Mouse (Mus musculus) c-Kit-positive CD71-negative TER-119-negative erythroid progenitor cells, embryonic 14.5 days (primary cell): ENCODE data around the gene Eras.
"Not testable (repeated sequence)": the region's sequence is repeated elsewhere in the genome, so short reads cannot be mapped to it uniquely, and the experiment has no call there.

ENCODE experiments used
- DNase-seq: peaks from one replicate; pipeline ENCODE4 v3.0.0-alpha.2; 2013; ENCODE audit warnings: low read depth

Eras gene

DNA sequence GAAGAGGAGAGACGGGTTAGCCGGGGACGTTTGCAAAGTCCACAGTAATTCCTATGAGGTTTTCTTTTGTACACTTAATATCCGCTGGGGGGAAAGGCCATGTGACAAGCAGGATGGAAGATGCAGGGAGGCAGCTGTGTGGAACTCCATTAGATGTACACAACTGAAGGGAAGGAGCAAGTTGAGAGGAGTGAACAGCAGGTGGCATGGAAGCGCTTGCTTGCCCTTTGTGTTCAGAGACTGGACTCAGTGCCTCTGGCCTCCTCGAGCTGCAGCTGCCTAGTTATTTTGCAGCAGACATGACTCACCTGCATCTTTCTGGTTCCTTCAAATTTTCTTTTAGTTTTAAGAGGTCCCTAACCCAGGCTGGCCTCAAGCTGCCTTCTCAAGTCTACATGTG is 17.9 kb downstream of the Eras start:
- no peak for DNase-seq

DNA sequence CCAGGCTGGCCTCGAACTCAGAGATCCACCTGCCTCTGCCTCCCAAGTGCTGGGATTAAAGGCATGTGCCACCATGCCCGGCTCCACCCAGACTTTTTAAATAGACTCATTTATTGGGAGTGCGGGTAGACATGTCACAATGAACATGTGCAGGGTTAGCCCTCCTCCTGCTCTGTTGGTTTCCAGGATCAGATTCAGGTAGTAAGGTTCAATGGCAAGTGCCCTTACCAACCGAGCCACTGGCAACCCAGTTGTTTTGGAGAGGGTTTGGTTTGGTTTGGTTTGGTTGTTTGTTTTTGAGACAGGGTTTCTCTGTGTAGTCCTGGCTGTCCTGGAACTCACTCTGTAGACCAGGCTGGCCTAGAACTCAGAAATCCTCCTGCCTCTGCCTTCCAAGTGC is 19.2 kb downstream of the Eras start, which contains the start of gene Gm10490:
TSS of gene Gm10490 (plus strand) at position 301 of the 400 bp plus-strand sequence.
- DNase-seq: not testable (repeated sequence)

DNA sequence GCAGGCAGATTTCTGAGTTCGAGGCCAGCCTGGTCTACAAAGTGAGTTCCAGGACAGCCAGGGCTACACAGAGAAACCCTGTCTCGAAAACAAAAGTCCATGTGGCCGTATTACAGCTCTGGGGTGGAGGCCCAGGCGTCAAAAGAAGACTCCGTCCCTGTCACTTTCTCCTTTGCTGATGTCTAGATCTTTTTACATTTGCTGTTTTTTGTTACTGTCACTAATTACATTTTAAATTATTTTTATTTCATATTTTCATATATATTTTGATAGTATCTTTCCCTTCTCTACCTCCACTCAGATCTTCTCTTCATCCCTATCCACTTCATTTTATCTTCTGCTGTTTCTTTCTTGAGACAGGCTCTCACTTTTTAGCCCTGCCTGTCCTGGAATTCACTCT is 20.7 kb downstream of the Eras start, which contains the start of gene Gm10491:
TSS of gene Gm10491 (minus strand) at position 101 of the 400 bp plus-strand sequence.
- DNase-seq: no peak

DNA sequence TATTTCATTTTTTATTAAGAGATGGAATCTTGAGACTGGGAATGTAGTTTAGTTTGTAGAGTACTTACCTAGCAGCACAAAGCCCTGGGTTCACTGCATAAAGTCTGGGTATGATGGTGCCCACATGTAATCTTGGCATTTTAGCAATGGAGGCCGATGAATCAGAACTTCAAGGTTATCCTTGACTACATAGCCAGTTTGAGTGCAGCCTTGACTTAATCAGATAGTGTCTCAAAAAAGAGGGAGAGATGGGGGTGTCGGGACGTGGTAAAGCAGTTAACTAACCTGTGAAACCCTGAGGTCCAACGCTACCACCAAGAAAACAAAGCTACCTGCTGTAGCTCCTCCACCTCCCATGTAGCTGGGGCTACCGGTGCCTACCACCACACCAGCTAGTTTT is 24.0 kb downstream of the Eras start:
- DNase-seq: no peak

DNA sequence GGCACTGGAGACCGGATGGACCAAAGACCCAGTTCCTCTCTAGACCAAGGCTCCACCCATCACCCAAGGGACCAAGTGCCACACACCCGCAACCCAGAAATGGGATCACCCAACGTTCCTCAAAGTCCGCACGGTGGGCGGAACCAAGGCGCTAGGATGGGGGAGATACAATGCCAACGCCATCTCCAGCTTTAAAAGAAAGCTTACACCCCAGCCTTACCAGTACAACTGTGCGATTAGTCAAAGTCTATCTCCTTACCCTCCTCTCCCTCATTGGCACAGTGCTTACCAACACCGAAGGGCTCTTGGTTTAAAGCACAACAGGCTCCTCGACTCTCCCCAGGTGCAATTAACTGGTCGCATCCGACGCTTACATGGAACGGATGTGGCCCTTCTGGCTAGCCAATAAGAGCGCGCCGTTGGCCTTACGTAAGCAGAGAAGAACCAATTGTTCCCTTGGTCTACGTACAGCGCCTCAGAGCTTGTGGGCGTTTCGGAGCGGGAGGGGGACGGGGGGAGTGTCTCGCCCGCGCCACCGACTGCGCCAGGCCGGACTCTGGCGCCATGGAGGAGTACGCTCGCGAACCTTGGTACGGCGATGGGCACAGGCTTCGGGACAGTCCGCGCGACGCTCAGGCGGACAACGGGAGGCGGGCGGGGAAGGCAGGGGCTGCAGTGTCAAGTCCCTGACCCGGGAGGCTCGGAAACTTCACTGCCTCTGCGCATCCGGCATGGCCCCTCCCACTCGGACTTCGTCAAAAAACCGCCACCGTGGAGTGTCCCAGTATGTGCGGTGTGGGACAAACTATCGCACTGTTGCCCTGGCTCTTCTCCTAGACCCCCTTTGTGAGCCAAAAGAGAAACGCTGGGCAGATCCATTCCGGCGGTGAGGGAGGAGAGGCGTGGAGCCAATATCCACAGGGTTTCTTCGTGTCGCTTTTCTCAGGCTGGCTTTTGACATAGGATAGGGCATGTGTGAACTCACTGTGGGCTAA is 29.2 kb downstream of the Eras start, which contains the start of the genes Pqbp1 and Timm17b:
TSS of gene Pqbp1 (minus strand) at position 390 of the 995 bp plus-strand sequence.
TSS of gene Timm17b (plus strand) at position 478 of the 995 bp plus-strand sequence.
- peak; percentile 78 for DNase-seq

DNA sequence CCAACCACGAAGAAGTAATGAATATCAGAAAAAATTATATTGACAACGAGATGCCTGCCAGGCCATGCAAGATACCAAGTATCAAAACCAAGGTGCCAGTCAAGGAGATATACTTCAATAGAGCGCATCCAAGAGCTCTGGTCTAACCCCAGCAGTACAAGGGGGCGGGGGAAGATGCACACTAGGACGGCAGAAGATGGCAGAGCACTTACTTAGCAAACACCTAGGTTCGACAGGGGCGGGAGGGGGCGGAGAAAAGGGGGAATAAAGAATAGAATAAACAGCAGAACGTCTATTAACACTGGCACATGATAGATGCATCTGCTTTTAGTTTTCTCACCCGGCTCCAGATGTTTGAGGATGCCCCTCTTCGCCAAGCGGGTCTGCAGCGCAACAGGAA is 30.2 kb downstream of the Eras start:
- DNase-seq: no peak

DNA sequence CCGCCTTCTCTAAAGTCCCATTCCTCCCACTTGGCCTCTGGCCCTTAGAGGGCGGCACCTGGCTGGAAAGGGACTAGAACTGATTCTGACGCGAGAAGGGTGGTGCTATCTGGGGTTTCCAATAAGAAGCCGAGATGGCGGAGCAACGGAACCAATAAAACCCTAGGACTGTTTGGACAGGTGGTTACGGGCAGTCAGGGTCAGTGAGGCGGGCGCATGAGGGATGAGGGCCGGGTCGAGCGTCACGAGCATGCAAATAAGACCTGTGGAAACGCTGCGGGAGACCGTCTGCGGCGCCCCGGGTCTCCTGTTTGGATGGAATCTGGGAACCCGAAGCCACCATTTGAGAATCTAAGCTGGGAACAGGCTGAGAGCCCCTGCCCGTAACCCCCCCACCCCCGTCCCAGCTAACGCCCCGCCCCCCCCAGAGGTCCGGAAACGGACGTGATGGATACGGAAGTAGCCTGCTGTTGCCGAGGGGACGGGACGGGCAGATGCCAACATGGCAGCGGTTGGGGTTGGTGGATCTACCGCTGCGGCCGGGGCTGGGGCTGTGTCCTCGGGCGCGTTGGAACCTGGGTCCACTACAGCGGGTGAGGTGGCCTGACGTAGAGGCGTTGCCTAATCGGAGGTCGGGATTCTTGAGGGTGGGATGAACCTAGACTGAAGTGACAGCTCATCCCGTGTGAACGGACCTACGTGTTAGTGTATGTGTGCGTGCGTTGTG is 44.4 kb downstream of the Eras start, which contains the start of gene Slc35a2:
TSS of gene Slc35a2 (plus strand) at position 188 of the 727 bp plus-strand sequence.
- DNase-seq: peak; percentile 60

DNA sequence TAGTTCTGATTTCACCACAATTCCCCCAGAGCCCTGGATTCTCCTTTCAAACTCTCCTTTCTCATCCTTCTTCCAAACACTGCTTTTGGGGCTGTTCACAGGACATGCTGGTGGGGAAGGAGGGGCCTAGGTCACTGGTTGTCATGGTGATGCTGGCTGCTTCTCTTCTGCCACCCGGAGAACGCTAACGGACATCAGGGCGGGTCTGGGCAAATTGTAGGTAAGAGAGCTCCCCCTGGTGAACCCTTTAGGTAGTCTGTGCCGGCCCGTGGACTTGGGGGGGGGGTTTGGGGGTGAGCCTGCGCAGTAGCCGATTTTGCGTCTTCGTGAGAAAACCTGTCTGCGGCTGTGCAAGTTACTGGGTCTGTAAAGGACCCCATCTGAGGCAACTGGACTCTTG is 48.6 kb downstream of the Eras start:
- DNase-seq: peak; percentile 63

DNA sequence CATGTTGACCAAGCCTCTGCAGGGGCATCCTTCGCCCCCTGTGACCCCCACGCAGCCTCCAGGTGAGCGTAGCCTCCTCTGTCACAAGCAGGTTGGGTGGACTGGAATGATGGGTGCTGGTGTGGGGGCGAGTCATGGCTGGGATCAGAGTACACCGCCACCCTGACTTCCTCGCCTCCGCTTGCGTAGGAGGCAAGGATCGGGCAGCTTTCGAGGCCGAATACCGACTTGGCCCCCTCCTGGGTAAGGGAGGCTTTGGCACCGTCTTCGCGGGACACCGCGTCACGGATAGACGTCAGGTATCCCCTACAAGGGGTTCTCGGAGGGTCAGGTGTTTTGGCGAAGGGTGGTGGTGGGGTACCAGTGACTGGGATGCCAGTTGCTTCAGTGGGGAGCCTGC is 49.9 kb downstream of the Eras start:
- no peak for DNase-seq

DNA sequence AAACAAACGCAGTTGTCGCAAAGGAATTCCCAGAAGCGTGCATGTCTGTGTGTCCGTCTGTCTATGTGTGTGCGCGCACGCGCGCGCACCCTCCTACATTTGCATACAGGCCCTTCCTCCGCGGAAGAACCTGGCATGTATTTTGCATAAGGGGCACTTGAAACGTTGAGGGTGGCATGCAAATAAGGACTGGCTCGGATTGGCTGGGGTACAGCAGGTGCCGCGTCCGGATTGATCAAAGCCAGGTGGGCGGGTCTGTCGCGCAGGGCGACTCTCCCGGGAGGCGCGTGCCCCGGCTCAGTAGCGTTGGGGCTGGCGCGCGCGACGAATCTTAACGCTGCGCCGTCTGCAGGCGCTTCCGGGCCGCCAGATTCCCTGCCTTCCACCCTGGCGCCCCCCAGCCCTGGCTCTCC is 50.4 kb downstream of the Eras start, which contains the start of gene Pim2:
TSS of gene Pim2 (plus strand) at position 256 of the 413 bp plus-strand sequence.
- DNase-seq: peak; percentile 59
